Mouse (Mus musculus): ENCODE results near the gene Esrrb.

The Esrrb gene

GRCm38 (mm10) chr12:86422166-86422910 is 61.4 kb downstream of the Esrrb start:
- DNase-seq, result peak; percentile 16

- no peak for DNase-seq
These were observed 62.2 kb downstream of the Esrrb start for GRCm38 (mm10) chr12:86423102-86423501.

- no peak for DNase-seq
These were observed 66.7 kb downstream of the Esrrb start for GRCm38 (mm10) chr12:86427585-86427984.

- no peak for DNase-seq
These were observed 70.8 kb downstream of the Esrrb start for GRCm38 (mm10) chr12:86431671-86432070.

- peak; percentile 85 for DNase-seq
These were observed 72.5 kb downstream of the Esrrb start for GRCm38 (mm10) chr12:86433371-86433821.

- no peak for DNase-seq
These were observed 74.7 kb downstream of the Esrrb start for GRCm38 (mm10) chr12:86435651-86436050.

GRCm38 (mm10) chr12:86450848-86451247 is 89.9 kb downstream of the Esrrb start:
- no peak for DNase-seq

GRCm38 (mm10) chr12:86455009-86455408 is 94.1 kb downstream of the Esrrb start:
- no peak for DNase-seq

- no peak for DNase-seq
These were observed 102.0 kb downstream of the Esrrb start for GRCm38 (mm10) chr12:86462742-86463470.

- DNase-seq, result no peak
These were observed 103.5 kb downstream of the Esrrb start for GRCm38 (mm10) chr12:86464385-86464784.

- DNase-seq, result no peak
These were observed 105.3 kb downstream of the Esrrb start for GRCm38 (mm10) chr12:86466180-86466579.

GRCm38 (mm10) chr12:86469919-86470318 is 109.0 kb downstream of the Esrrb start:
- DNase-seq, result no peak

GRCm38 (mm10) chr12:86470912-86471311 is 110.0 kb downstream of the Esrrb start:
- DNase-seq, result no peak

- no peak for DNase-seq
These were observed 112.7 kb downstream of the Esrrb start for GRCm38 (mm10) chr12:86473630-86474029.

- no peak for DNase-seq
These were observed 115.1 kb downstream of the Esrrb start for GRCm38 (mm10) chr12:86475994-86476393.

- DNase-seq, result no peak
These were observed 118.0 kb downstream of the Esrrb start for GRCm38 (mm10) chr12:86478908-86479307.

GRCm38 (mm10) chr12:86482029-86482428 is 121.1 kb downstream of the Esrrb start:
- DNase-seq, result no peak

- DNase-seq, result no peak
These were observed 122.5 kb downstream of the Esrrb start for GRCm38 (mm10) chr12:86483413-86483841.

GRCm38 (mm10) chr12:86488005-86488404 is 127.1 kb downstream of the Esrrb start:
- DNase-seq, result no peak

- no peak for DNase-seq
These were observed 129.1 kb downstream of the Esrrb start for GRCm38 (mm10) chr12:86490052-86490451.

- no peak for DNase-seq
These were observed 130.6 kb downstream of the Esrrb start for GRCm38 (mm10) chr12:86491500-86491899.

- DNase-seq, result no peak
These were observed 131.9 kb downstream of the Esrrb start for GRCm38 (mm10) chr12:86492822-86493221.

GRCm38 (mm10) chr12:86497126-86497525 is 136.2 kb downstream of the Esrrb start:
- no peak for DNase-seq

- no peak for DNase-seq
These were observed 137.8 kb downstream of the Esrrb start for GRCm38 (mm10) chr12:86498765-86499164.

Data from cerebellum, adult 9-10 months (tissue).